Mouse (Mus musculus): ENCODE data around the gene 4921504E06Rik. TPM values are rescaled to one million over a fixed set of nuclear protein-coding genes. Genes with fewer than 3 reads are reported as not detected.
A peak's percentile ranks its signal among the peaks of the same experiment; 100 is the strongest.

Gene 4921504E06Rik
- total and polyA plus RNA-seq, 2 experiments from 2014 or later: 0.33 TPM; not detected in 1

DNA sequence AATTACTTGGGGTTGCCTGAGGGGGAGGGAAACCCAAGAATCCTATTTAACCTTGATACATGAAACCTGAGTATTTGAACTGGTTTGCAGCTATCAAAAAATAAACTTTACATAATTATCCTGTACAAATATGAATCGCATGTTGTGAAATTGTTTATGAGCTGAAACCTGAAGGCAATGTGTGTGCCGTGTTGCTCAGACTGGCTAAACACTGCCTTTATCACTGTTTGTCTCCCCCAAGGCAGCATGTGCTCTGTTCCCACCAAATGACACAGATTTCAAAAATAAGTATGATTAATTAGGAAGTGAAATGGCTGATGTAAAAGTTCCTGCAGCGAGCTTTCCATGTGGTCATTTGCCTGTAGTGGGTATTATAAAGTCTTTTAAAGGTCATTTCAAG, 63.5 kb downstream of the 4921504E06Rik start:
- WGBS: 85% methylated on average over 3 of the region's 3 CpGs
- TF ChIP-seq CTCF (IDR thresholded peaks at IDR 0.05): no peak
- no peak for DNase-seq (ENCODE audit: low spot score)
- no peaks in the 10 kb centered on the region for H3K4me1 ChIP-seq (ENCODE audit: insufficient read depth, low read length)
- H3K4me3 ChIP-seq (ENCODE audit: low read depth, low read length): no peak overlapping the region
- H3K36me3 ChIP-seq (ENCODE audit: insufficient read depth, low read length): no peaks in the 10 kb centered on the region
- ATAC-seq (ENCODE audit: low FRiP score): no peak
- no peaks in the 10 kb centered on the region for H3K9me3 ChIP-seq (ENCODE audit: low read length)
- H3K9ac ChIP-seq (replicated peaks; ENCODE audit: low read length, poor library complexity, severe bottlenecking): no peak overlapping the region
- H3K27ac ChIP-seq (ENCODE audit: low read depth, low read length): no peak overlapping the region
- no peaks in the 10 kb centered on the region for H3K27me3 ChIP-seq (ENCODE audit: insufficient read depth, low read length)
- no peak overlapping the region for H3K4me2 ChIP-seq (ENCODE audit: low read depth, low read length, poor library complexity, severe bottlenecking)

DNA sequence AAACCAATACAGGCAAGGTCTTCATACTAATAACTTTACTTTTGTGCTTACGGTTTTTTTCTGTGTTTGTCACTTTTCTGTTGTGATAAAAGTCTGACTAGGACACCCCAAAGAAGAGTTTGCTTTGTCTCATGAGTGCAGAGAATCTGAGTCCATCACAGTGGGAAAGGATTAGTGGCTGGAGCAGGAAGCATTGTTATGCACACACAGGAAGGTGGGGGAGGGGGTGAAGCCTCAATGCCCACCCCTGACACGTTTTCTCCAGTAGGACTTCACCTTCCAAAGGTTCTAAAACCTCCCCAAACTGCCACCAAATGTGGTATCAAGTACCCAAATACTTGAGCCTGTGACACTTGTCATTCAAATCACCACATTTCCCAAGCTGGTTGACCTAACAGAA, 91.8 kb downstream of the 4921504E06Rik start:
- Histone ChIP-seq H3K4me1 (ENCODE audit: insufficient read depth, low read length) (no peaks in the 10 kb centered on the region), H3K27ac (ENCODE audit: low read depth, low read length) (no peak overlapping the region), H3K27me3 (ENCODE audit: insufficient read depth, low read length) (peaks cover 14% of the 10 kb centered on the region), H3K9ac (replicated peaks; ENCODE audit: low read length, poor library complexity, severe bottlenecking) (no peak overlapping the region), H3K9me3 (ENCODE audit: low read length) (no peaks in the 10 kb centered on the region), H3K4me3 (ENCODE audit: low read depth, low read length) (no peak overlapping the region), H3K36me3 (ENCODE audit: insufficient read depth, low read length) (no peaks in the 10 kb centered on the region), H3K4me2 (ENCODE audit: low read depth, low read length, poor library complexity, severe bottlenecking) (no peak overlapping the region)
- no peak for TF ChIP-seq CTCF (IDR thresholded peaks at IDR 0.05)
- no peak for ATAC-seq (ENCODE audit: low FRiP score)
- WGBS: 40% methylated on average over 2 of the region's 2 CpGs
- DNase-seq (ENCODE audit: low spot score): no peak

DNA sequence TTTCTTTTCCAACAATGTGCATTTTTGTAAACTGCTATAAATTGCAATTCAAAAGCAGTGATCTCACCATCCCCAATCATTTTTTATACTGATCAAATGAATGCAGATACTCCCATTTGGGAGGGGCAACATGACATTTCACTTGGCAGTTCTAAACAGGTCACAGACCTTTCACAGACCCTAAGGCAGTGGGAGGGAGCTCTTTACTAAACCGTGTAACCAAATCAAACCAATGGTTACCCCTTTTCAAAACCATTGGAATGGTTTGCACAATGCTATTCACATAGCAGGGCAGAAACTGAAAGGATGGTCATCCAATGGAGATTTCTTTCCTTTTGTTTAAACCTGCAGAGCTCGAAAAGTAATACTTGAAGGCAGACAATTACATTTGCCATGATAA, 94.9 kb downstream of the 4921504E06Rik start:
- H3K36me3 ChIP-seq (ENCODE audit: insufficient read depth, low read length): no peaks in the 10 kb centered on the region
- WGBS: 30% methylated on average over 2 of the region's 2 CpGs
- H3K27me3 ChIP-seq (ENCODE audit: insufficient read depth, low read length): peaks cover 41% of the 10 kb centered on the region
- no peak overlapping the region for H3K4me3 ChIP-seq (ENCODE audit: low read depth, low read length)
- no peak overlapping the region for H3K9ac ChIP-seq (replicated peaks; ENCODE audit: low read length, poor library complexity, severe bottlenecking)
- no peak for TF ChIP-seq CTCF (IDR thresholded peaks at IDR 0.05)
- no peaks in the 10 kb centered on the region for H3K4me1 ChIP-seq (ENCODE audit: insufficient read depth, low read length)
- ATAC-seq (ENCODE audit: low FRiP score) (no peak), DNase-seq (ENCODE audit: low spot score) (no peak)
- H3K27ac ChIP-seq (ENCODE audit: low read depth, low read length): no peak overlapping the region
- H3K9me3 ChIP-seq (ENCODE audit: low read length): no peaks in the 10 kb centered on the region
- no peak overlapping the region for H3K4me2 ChIP-seq (ENCODE audit: low read depth, low read length, poor library complexity, severe bottlenecking)

DNA sequence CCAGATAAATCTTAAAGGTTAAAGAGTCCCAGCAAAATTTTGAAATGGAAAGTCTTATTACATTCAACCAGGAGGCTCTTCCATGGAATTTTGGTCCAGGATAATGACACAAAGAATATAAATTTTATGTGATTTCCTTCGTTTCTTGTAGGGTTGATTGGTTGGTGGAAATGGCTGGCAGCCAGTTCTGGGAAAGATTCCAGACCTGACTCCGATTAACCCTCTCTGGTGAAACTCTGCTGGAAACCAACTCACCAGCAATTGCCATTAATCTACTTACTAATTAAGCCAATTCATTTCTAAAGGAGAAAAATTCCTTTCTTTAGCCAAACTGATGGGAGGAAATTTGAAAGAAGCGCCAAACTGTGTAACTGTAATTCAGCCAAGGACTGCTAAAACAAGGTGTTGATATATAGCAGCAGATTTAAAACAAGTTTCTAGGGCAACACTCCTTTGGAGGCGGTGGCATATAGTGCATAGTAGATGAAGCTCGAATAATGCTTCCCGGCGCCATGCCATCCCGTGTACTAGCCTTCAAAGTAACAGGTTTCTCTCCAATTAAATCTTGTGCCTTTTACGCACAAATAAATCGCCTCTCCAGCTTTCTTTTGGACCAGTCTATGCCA, 97.7 kb downstream of the 4921504E06Rik start:
- no peaks in the 10 kb centered on the region for H3K9me3 ChIP-seq (ENCODE audit: low read length)

DNA sequence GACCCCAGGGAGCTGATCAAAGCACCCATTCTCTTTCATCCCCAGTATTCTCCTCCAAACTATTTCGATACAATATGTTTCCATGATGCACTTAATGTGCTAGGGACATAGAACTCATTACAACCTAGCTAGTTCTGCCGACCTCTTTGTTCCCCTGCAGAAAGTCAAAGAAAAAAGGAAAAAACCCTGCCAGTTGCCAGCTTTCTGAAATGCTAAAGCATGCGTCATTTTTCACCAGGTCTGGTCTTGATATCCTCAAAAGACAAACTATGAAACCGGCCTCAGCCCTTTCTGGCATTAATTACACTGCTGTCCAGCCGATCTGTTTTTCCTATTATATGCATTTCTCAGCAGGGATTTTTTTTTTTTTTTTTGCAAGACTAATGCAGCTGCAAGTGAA, 98.5 kb downstream of the 4921504E06Rik start:
- 2% methylated on average over 5 of the region's 5 CpGs for WGBS
- ATAC-seq (ENCODE audit: low FRiP score): no peak

More for the DNA sequence above, 97.7 kb downstream of the 4921504E06Rik start:
- no peaks in the 10 kb centered on the region for H3K4me1 ChIP-seq (ENCODE audit: insufficient read depth, low read length)
- ATAC-seq (ENCODE audit: low FRiP score): no peak
- peaks cover 69% of the 10 kb centered on the region for H3K27me3 ChIP-seq (ENCODE audit: insufficient read depth, low read length)
- DNase-seq (ENCODE audit: low spot score): peak; percentile 62
- H3K4me3 ChIP-seq (ENCODE audit: low read depth, low read length): no peak overlapping the region
- H3K36me3 ChIP-seq (ENCODE audit: insufficient read depth, low read length): no peaks in the 10 kb centered on the region
- no peak overlapping the region for H3K27ac ChIP-seq (ENCODE audit: low read depth, low read length)
- 13% methylated on average over 10 of the region's 10 CpGs for WGBS
- no peak for TF ChIP-seq CTCF (IDR thresholded peaks at IDR 0.05)
- no peak overlapping the region for H3K4me2 ChIP-seq (ENCODE audit: low read depth, low read length, poor library complexity, severe bottlenecking)
- no peak overlapping the region for H3K9ac ChIP-seq (replicated peaks; ENCODE audit: low read length, poor library complexity, severe bottlenecking)

DNA sequence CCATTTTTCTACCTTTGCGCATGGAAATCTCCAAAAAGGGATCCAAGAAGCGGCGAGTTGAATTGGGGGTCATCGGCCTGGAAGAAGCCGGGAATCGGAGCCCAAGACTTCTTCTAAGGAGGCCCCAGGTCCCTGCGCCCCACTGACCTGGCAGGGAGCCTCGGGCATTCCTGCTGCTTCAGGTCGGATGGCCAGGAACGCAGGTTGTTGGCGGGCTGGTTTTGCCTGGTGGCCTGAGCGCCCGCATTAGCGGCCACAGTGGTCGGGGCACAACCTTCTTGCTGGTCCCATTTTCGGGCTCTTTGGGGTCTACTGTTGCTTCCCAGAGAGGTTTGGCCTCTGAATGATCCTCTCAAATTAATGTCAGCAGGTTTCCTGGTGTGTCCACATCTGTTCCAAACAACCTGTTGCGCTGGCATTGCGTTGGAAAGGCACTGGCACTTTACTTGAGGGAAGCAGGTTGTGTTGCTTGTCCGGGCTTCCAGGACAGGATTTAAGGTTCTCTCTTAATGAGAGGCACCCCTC, 101.1 kb downstream of the 4921504E06Rik start:
- H3K27ac ChIP-seq (ENCODE audit: low read depth, low read length): no peak overlapping the region
- H3K4me1 ChIP-seq (ENCODE audit: insufficient read depth, low read length): no peaks in the 10 kb centered on the region
- no peak overlapping the region for H3K9ac ChIP-seq (replicated peaks; ENCODE audit: low read length, poor library complexity, severe bottlenecking)
- peaks cover 95% of the 10 kb centered on the region for H3K27me3 ChIP-seq (ENCODE audit: insufficient read depth, low read length)
- ATAC-seq (ENCODE audit: low FRiP score) (no peak), DNase-seq (ENCODE audit: low spot score) (no peak)
- TF ChIP-seq CTCF (IDR thresholded peaks at IDR 0.05): no peak
- no peaks in the 10 kb centered on the region for H3K9me3 ChIP-seq (ENCODE audit: low read length)
- WGBS: under 1% methylated on average over 19 of the region's 19 CpGs
- no peak overlapping the region for H3K4me2 ChIP-seq (ENCODE audit: low read depth, low read length, poor library complexity, severe bottlenecking)
- H3K4me3 ChIP-seq (ENCODE audit: low read depth, low read length): no peak overlapping the region
- no peaks in the 10 kb centered on the region for H3K36me3 ChIP-seq (ENCODE audit: insufficient read depth, low read length)

More for the DNA sequence above, 98.5 kb downstream of the 4921504E06Rik start:
- Histone ChIP-seq H3K36me3 (ENCODE audit: insufficient read depth, low read length) (no peaks in the 10 kb centered on the region), H3K4me2 (ENCODE audit: low read depth, low read length, poor library complexity, severe bottlenecking) (no peak overlapping the region), H3K9ac (replicated peaks; ENCODE audit: low read length, poor library complexity, severe bottlenecking) (no peak overlapping the region), H3K4me1 (ENCODE audit: insufficient read depth, low read length) (no peaks in the 10 kb centered on the region), H3K4me3 (ENCODE audit: low read depth, low read length) (no peak overlapping the region), H3K27me3 (ENCODE audit: insufficient read depth, low read length) (peaks cover 77% of the 10 kb centered on the region), H3K27ac (ENCODE audit: low read depth, low read length) (no peak overlapping the region), H3K9me3 (ENCODE audit: low read length) (no peaks in the 10 kb centered on the region)
- no peak for TF ChIP-seq CTCF (IDR thresholded peaks at IDR 0.05)
- DNase-seq (ENCODE audit: low spot score): no peak
